8 mouse cellular contexts compared by ENCODE assay signal in the genomic region with DNA sequence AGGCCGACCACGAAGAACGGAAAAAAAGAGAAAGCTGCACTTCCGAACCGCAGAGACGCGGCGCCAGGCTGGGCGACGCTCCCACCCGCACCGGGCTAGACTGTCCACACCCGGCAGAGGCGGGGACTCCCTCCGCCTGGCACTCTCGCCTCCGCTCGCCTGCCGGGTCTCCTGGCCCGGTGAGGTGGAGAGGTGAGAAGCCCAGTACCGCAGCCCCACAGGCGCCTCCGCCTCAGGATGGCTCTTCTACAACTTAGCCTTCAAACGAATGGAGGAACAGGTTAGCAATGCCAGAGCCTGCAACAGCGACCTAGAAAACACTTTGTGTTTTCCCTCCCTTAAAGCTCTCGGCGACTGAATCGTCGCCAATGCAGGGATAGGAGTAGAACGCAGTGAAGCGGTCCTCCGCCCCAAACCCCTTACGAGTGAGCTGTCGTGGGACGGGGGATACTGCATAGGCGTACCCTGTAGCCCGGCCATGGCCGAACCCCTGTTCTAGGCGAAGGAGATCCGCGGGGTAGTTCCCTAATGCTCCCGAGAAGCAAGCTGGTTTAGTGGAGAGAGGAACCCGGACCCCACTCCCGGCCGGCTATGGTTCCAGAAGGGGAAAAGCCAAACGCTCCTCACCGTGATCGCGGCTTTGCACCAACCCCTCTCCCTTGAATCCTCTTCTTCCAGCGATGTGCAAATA. TPM values are rescaled to one million over a fixed set of nuclear protein-coding genes. Genes with fewer than 3 reads are reported as not detected.
DNase-seq lines count a peak whose midpoint lies in the region; ATAC-seq lines count a peak whose summit lies in the region.

No protein-coding gene starts in this region.

- intact Hi-C loops in gastrocnemius, postnatal 14 days (cut with DNase I; ENCODE audit: low total_unique reads) = no loop called here
- intact Hi-C loops in left cerebral cortex, postnatal 4 days (cut with DNase I) = loop anchor here (5.0 to 10.0 kb wide), 5 partner anchors 164 to 581 kb away; no protein-coding TSS in a partner anchor

- peak; percentile 58 to 63 for DNase-seq in adrenal gland, adult 18-20 months (ENCODE audit: low spot score in 2 of 2)
- DNase-seq in cerebellum, postnatal 36 days = peak; percentile 69 to 75
- peak; percentile 57 for DNase-seq in gastrocnemius, postnatal 14 days
- DNase-seq in induced T-regulatory cell, adult 2 months (ENCODE audit: low read depth) = peak; percentile 20
- peak; percentile 44 for DNase-seq in left cerebral cortex, postnatal 4 days
- DNase-seq in mesoderm, embryonic 11.5 days (ENCODE audit: low read depth, low spot score) = peak; percentile 34
- peak; percentile 49 for DNase-seq in right cerebral cortex, postnatal 25 days

- ATAC-seq in erythroid progenitor cell, adult 5-6 weeks (replicated peaks; ENCODE audit: low FRiP score, poor library complexity, severe bottlenecking) = no peak

RNA-seq across cellular contexts. Expression of a gene that starts 0.5 kb away (rescaled TPM):
- 10 to 100 TPM; 28.3 to 29.1 TPM for total RNA-seq in adrenal gland, adult 18-20 months (2021)
- total RNA-seq in gastrocnemius, postnatal 14 days (2021) = 10 to 100 TPM; 25.0 to 31.8 TPM
- 10 to 100 TPM; 50.9 to 51.9 TPM for total RNA-seq in left cerebral cortex, postnatal 4 days (2021)
- 5.0 and 5.9 TPM in 2 replicates for total RNA-seq in erythroid progenitor cell, adult 5-6 weeks (2015; ENCODE audit: low replicate concordance)
- total RNA-seq in erythroid progenitor cell, adult 5-6 weeks (2017; ENCODE audit: low replicate concordance) = 4.6 TPM in 1 of 2 replicates, not detected in the other

Comparison
In these comparisons a context has a peak if more than half of its experiments do, and no peak if none do; other contexts are left out.
1. DNase-seq: peak in every context shown above with its lines; median percentile 72 in cerebellum, postnatal 36 days; 60 in adrenal gland, adult 18-20 months; 57 in gastrocnemius, postnatal 14 days; 49 in right cerebral cortex, postnatal 25 days; 44 in left cerebral cortex, postnatal 4 days; 34 in mesoderm, embryonic 11.5 days; 20 in induced T-regulatory cell, adult 2 months.